Mouse (Mus musculus) midbrain, embryonic 15.5 days (tissue): ENCODE measurements around the gene Gbf1. TPM values are rescaled to one million over a fixed set of nuclear protein-coding genes. Genes with fewer than 3 reads are reported as not detected.
"Not testable (repeated sequence)": the region's sequence is repeated elsewhere in the genome, so short reads cannot be mapped to it uniquely, and the experiment has no call there.

Source experiments
- ATAC-seq: fragments of 200-750 bp; cut with Nextera tagmentation; replicated peaks from 2 replicates; pipeline ENCODE4 v1.8.0; 2017; ENCODE audit warnings: moderate TSS enrichment
- H3K27ac ChIP-seq: fragments of 300-500 bp; sonication (generic); 2 replicates; pipeline ENCODE4 v1.5.1; 2015; ENCODE audit warnings: mild to moderate bottlenecking, inconsistent platforms
- H3K27me3 ChIP-seq: fragments of 300-500 bp; sonication (generic); replicated peaks from 2 replicates; pipeline ENCODE4 v1.6.1; 2015; ENCODE audit warnings: inconsistent platforms
- H3K36me3 ChIP-seq: fragments of 300-500 bp; sonication (generic); replicated peaks from 2 replicates; pipeline ENCODE4 v1.6.1; 2015; ENCODE audit warnings: inconsistent platforms
- H3K4me1 ChIP-seq: fragments of 300-500 bp; sonication (generic); 2 replicates; pipeline ENCODE4 v1.6.1; 2015; ENCODE audit warnings: inconsistent platforms
- H3K4me2 ChIP-seq: fragments of 300-500 bp; sonication (generic); 2 replicates; pipeline ENCODE4 v1.6.1; 2015; ENCODE audit warnings: inconsistent platforms, mild to moderate bottlenecking, moderate library complexity
- H3K4me3 ChIP-seq: fragments of 300-500 bp; sonication (generic); 2 replicates; pipeline ENCODE4 v1.5.1; 2015; ENCODE audit warnings: mild to moderate bottlenecking, inconsistent platforms
- H3K9ac ChIP-seq: fragments of 300-500 bp; sonication (generic); 2 replicates; pipeline ENCODE4 v1.6.1; 2015; ENCODE audit warnings: mild to moderate bottlenecking, inconsistent platforms
- H3K9me3 ChIP-seq: fragments of 300-500 bp; sonication (generic); 2 replicates; pipeline ENCODE4 v1.6.1; 2016; ENCODE audit warnings: inconsistent platforms
- WGBS: fragments of 180-500 bp; shearing (Covaris S2); methylation state at CpG from one replicate; pipeline ENCODE4 v1.1.7; 2015; ENCODE audit warnings: mixed read lengths; 5-methylcytosine and 5-hydroxymethylcytosine counted together
- polyA plus RNA-seq: library from polyadenylated mRNA; unstranded; fragments of >200 nt; fragmentation: Nextera tagmentation; extraction: Ambion mirVana; gene quantifications from 2 replicates; pipeline ENCODE4 v1.2.1, GENCODE M21; 2015

The Gbf1 gene
- polyA plus RNA-seq, 1 experiment from 2014 or later = 83.0 TPM

DNA sequence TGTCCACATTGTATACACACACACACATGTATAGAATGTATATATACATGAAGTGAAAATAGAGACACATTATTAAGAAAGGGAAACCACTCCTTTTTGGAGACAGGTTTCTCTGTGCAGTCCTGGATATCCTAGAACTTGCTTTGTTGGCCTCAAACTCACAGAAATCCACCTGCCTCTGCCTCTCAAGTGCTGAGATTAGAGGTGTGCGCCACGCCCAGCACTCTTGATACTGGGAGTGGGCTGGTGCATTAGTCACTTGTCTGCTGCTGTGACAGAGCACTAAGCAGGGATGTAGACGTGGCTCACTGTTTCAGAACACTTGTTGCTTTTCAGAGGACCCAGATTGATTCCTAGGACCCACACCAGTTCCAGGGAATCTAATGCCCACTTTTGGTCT, 13.6 kb downstream of the Gbf1 start:
- no peak overlapping the region for H3K27ac ChIP-seq
- 93% methylated on average over 3 of the region's 3 CpGs for WGBS
- peaks cover 21% of the 10 kb centered on the region; the same call in 1 of the 2 replicates for H3K36me3 ChIP-seq
- no peaks in the 10 kb centered on the region for H3K9me3 ChIP-seq
- no peak for ATAC-seq
- H3K9ac ChIP-seq = no peak overlapping the region
- H3K4me3 ChIP-seq = no peak overlapping the region
- H3K27me3 ChIP-seq = no peaks in the 10 kb centered on the region
- no peaks in the 10 kb centered on the region for H3K4me1 ChIP-seq
- H3K4me2 ChIP-seq = no peak overlapping the region

DNA sequence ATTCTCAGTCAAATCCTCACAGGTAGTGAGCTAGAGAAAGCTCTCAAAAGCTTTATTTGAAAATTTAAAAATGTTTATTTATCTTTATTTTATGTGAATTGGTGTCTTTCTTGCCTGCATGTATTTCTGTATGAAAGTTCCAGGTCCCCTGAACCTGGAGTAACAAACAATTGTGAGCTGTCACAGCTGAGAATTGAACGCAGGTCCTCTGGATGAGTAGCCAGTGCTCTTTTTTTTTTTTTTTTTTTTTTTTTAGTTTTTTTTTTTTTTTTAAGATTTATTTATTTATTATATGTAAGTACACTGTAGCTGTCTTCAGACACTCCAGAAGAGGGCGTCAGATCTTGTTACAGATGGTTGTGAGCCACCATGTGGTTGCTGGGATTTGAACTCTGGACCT, 14.9 kb downstream of the Gbf1 start:
- H3K4me1 ChIP-seq, H3K27me3 ChIP-seq, H3K9ac ChIP-seq, H3K27ac ChIP-seq, H3K4me3 ChIP-seq, ATAC-seq, H3K4me2 ChIP-seq, H3K9me3 ChIP-seq: not testable (repeated sequence)
- WGBS = 98% methylated on average over 2 of the region's 2 CpGs
- H3K36me3 ChIP-seq = peaks cover 30% of the 10 kb centered on the region; the same call in 1 of the 2 replicates

DNA sequence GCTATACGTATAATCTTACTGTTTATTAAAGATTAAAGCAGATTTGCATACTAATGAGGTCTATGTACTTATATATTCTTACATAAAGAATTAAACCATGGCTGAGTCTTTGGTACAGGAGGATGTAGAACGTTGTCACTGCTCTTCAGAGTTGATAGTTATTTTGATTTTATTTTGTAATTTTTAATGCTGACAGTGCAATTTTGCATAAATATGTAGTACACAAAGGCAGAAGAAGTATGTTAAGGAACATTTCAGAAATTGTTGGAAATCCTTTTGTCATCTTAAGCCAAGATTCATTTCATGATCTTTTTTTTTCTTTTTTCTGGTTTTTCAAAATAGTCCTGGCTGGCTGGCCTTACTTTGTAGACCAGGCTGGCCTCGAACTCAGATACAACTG, 17.1 kb downstream of the Gbf1 start:
- Histone ChIP-seq H3K4me3 (no peak overlapping the region), H3K27me3 (no peaks in the 10 kb centered on the region), H3K4me1 (no peaks in the 10 kb centered on the region), H3K9me3 (no peaks in the 10 kb centered on the region), H3K9ac (no peak overlapping the region), H3K36me3 (peaks cover 27% of the 10 kb centered on the region; the same call in 1 of the 2 replicates), H3K27ac (no peak overlapping the region), H3K4me2 (no peak overlapping the region)
- ATAC-seq = no peak
- 65% methylated on average over 3 of the region's 3 CpGs for WGBS

GRCm38 (mm10) chr19:46169913-46170312, 17.6 kb downstream of the Gbf1 start:
- Histone ChIP-seq H3K9me3 (no peaks in the 10 kb centered on the region), H3K4me3 (no peak overlapping the region), H3K27ac (no peak overlapping the region), H3K4me1 (no peaks in the 10 kb centered on the region), H3K4me2 (no peak overlapping the region), H3K27me3 (no peaks in the 10 kb centered on the region), H3K36me3 (peaks cover 22% of the 10 kb centered on the region; the same call in 1 of the 2 replicates), H3K9ac (no peak overlapping the region)
- WGBS = 61% methylated on average over 1 of the region's 1 CpGs
- no peak for ATAC-seq

- WGBS = 85% methylated on average over 5 of the region's 5 CpGs
- Histone ChIP-seq H3K4me2 (no peak overlapping the region), H3K4me3 (no peak overlapping the region), H3K9ac (no peak overlapping the region), H3K27me3 (no peaks in the 10 kb centered on the region), H3K9me3 (no peaks in the 10 kb centered on the region), H3K36me3 (peaks cover 10% of the 10 kb centered on the region; the same call in 1 of the 2 replicates), H3K4me1 (no peaks in the 10 kb centered on the region), H3K27ac (no peak overlapping the region)
- no peak for ATAC-seq
Measured at GRCm38 (mm10) chr19:46172541-46172940, 20.2 kb downstream of the Gbf1 start.

DNA sequence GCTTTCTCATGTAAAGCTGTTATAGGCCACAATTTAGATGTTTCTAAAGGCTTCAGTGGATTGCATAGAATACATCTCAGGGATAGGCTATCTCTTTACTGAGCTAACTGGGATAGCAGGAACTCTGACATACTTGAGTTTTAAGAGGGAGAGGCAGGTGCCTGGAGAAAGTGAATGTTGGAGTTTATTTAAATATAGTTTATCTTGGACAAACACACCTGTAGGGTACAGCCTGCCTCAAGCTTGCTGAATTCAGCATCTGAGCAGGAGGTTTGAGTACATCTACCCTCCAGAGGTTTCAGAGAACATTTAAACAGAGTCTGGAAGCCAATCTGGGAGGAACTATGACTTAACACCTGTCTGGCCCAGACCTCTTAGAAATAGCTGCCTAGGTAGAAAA, 22.9 kb downstream of the Gbf1 start:
- Histone ChIP-seq H3K9me3 (no peaks in the 10 kb centered on the region), H3K4me2 (no peak overlapping the region), H3K27me3 (no peaks in the 10 kb centered on the region), H3K36me3 (peaks cover 10% of the 10 kb centered on the region; the same call in 1 of the 2 replicates), H3K4me3 (no peak overlapping the region), H3K4me1 (no peaks in the 10 kb centered on the region; the same call in 1 of the 2 replicates), H3K27ac (no peak overlapping the region), H3K9ac (no peak overlapping the region)
- no peak for ATAC-seq

DNA sequence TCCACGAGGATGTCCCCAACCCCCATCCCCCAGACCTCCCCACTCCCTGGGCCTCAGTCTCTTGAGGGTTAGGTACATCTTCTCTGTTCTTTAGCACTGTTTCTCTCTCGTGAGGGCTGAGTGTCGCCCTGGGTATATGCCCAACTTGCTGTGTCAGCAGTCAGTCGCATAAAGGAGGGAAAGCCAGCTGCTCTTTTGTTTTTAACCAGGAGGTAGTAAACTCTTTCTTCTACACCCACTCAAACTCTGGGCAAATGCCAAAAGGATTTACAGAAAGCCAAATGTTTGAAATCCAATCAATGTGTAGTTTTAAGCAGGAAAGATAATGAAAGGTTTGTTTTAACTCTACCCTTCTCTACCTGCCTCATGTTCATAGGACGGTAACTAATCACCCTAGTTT, 24.7 kb downstream of the Gbf1 start:
- H3K27me3 ChIP-seq = no peaks in the 10 kb centered on the region
- no peaks in the 10 kb centered on the region; the same call in 1 of the 2 replicates for H3K4me1 ChIP-seq
- no peak overlapping the region for H3K4me2 ChIP-seq
- no peaks in the 10 kb centered on the region for H3K36me3 ChIP-seq
- ATAC-seq = no peak
- H3K4me3 ChIP-seq = no peak overlapping the region
- no peak overlapping the region for H3K9ac ChIP-seq
- 50% methylated on average over 5 of the region's 5 CpGs for WGBS
- no peak overlapping the region for H3K27ac ChIP-seq
- H3K9me3 ChIP-seq = no peaks in the 10 kb centered on the region

DNA sequence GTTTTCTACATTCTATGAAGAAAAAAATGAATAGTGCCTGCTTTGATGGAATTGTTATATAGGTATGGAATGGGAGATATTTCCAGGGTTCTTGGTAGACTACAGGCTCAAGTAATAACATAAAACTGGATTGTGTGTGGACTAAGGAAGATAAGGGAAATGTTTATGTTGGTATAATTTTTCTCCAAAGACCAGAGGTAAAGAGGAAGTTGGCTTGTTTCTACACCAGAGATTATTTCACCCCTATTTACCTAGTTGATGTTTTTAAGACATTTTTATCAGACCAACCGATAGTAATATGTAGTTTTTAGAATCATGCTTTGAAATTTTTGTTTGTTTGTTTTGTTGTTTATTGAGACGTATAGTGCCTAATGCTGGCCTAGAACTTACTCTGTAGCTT, 28.0 kb downstream of the Gbf1 start:
- no peaks in the 10 kb centered on the region for H3K36me3 ChIP-seq
- no peak overlapping the region for H3K4me2 ChIP-seq
- ATAC-seq = no peak
- H3K4me3 ChIP-seq = no peak overlapping the region
- H3K27me3 ChIP-seq = no peaks in the 10 kb centered on the region
- no peaks in the 10 kb centered on the region; the same call in 1 of the 2 replicates for H3K4me1 ChIP-seq
- no peak overlapping the region for H3K9ac ChIP-seq
- no peak overlapping the region for H3K27ac ChIP-seq
- no peaks in the 10 kb centered on the region for H3K9me3 ChIP-seq
- WGBS = 92% methylated on average over 2 of the region's 2 CpGs

DNA sequence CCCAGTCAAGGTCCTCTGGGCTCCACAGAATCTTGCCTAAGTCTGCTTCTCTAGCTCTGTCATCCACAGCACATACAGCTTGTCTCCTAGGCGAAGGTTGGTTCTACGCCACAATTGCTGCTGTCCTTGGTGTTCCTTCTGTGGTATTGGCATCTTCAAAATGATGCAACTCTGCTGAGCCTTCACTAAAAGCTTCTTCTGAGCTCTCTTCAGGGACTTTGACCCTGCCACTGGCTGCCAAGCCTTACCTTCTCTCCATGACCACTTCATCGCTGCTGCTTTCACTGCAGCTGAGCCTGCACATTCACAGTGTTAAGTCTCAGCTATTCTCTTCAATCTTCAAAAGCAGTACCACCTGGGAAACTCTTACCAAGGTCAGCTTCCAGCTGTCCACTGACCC, 29.9 kb downstream of the Gbf1 start:
- no peak overlapping the region for H3K4me2 ChIP-seq
- no peak overlapping the region for H3K4me3 ChIP-seq
- H3K27ac ChIP-seq = no peak overlapping the region
- no peaks in the 10 kb centered on the region; the same call in 1 of the 2 replicates for H3K4me1 ChIP-seq
- no peak for ATAC-seq
- H3K27me3 ChIP-seq = no peaks in the 10 kb centered on the region
- no peaks in the 10 kb centered on the region for H3K9me3 ChIP-seq
- H3K36me3 ChIP-seq = no peaks in the 10 kb centered on the region
- WGBS = 90% methylated on average over 3 of the region's 3 CpGs
- H3K9ac ChIP-seq = no peak overlapping the region

GRCm38 (mm10) chr19:46186611-46187010, 34.3 kb downstream of the Gbf1 start:
- H3K4me1 ChIP-seq = peaks cover 5% of the 10 kb centered on the region; the same call in 1 of the 2 replicates
- WGBS = 65% methylated on average over 3 of the region's 3 CpGs
- H3K36me3 ChIP-seq = no peaks in the 10 kb centered on the region
- H3K9me3 ChIP-seq = no peaks in the 10 kb centered on the region
- H3K4me2 ChIP-seq = no peak overlapping the region
- no peaks in the 10 kb centered on the region for H3K27me3 ChIP-seq
- no peak for ATAC-seq
- no peak overlapping the region for H3K4me3 ChIP-seq
- no peak overlapping the region for H3K27ac ChIP-seq
- H3K9ac ChIP-seq = no peak overlapping the region

DNA sequence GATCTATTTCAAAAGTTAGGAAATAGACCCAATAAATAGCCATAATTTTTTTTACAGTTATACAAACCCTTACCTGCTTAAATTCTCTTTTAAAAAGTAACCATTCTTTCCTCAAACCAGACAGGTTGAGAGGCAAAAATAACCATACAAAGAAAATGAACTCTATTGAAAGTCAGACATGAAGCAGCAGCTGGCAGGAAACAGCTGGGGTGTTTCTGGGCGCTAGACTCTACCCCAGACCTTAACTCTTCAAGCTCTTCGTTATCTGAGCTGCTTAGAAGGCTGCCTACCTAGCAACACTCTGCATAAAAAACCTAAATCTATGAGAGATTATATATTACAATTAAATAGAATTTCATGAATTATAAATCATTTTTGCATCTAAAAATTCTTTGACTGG, 34.9 kb downstream of the Gbf1 start:
- H3K9me3 ChIP-seq = no peaks in the 10 kb centered on the region
- WGBS = 81% methylated on average over 2 of the region's 2 CpGs
- peaks cover 5% of the 10 kb centered on the region; the same call in 1 of the 2 replicates for H3K4me1 ChIP-seq
- ATAC-seq = no peak
- no peaks in the 10 kb centered on the region for H3K36me3 ChIP-seq
- H3K9ac ChIP-seq = no peak overlapping the region
- no peaks in the 10 kb centered on the region for H3K27me3 ChIP-seq
- no peak overlapping the region for H3K4me2 ChIP-seq
- H3K4me3 ChIP-seq = no peak overlapping the region
- no peak overlapping the region for H3K27ac ChIP-seq

- Histone ChIP-seq H3K4me2 (no peak overlapping the region), H3K27ac (no peak overlapping the region), H3K27me3 (no peaks in the 10 kb centered on the region), H3K4me3 (no peak overlapping the region), H3K36me3 (no peaks in the 10 kb centered on the region), H3K9ac (no peak overlapping the region), H3K4me1 (no peaks in the 10 kb centered on the region), H3K9me3 (no peaks in the 10 kb centered on the region)
- ATAC-seq = no peak
- 93% methylated on average over 3 of the region's 3 CpGs for WGBS
Measured at GRCm38 (mm10) chr19:46198293-46198692, 46.0 kb downstream of the Gbf1 start.

GRCm38 (mm10) chr19:46198891-46199290, 46.6 kb downstream of the Gbf1 start:
- H3K27me3 ChIP-seq = no peaks in the 10 kb centered on the region
- ATAC-seq = no peak

More at GRCm38 (mm10) chr19:46198891-46199290, 46.6 kb downstream of the Gbf1 start:
- H3K9ac ChIP-seq = no peak overlapping the region
- no peak overlapping the region for H3K4me2 ChIP-seq
- H3K27ac ChIP-seq = no peak overlapping the region
- no peaks in the 10 kb centered on the region for H3K36me3 ChIP-seq
- WGBS = 87% methylated on average over 5 of the region's 5 CpGs
- H3K4me3 ChIP-seq = no peak overlapping the region
- H3K4me1 ChIP-seq = no peaks in the 10 kb centered on the region
- no peaks in the 10 kb centered on the region for H3K9me3 ChIP-seq
